Mouse (Mus musculus): ENCODE measurements at regions not wholly inside any gene's neighbourhood (a gene's known extent, or its start where the extent isn't known, plus 50 kb on each side); places are given as distances from the start of the nearest gene placed in this dataset.

DNA sequence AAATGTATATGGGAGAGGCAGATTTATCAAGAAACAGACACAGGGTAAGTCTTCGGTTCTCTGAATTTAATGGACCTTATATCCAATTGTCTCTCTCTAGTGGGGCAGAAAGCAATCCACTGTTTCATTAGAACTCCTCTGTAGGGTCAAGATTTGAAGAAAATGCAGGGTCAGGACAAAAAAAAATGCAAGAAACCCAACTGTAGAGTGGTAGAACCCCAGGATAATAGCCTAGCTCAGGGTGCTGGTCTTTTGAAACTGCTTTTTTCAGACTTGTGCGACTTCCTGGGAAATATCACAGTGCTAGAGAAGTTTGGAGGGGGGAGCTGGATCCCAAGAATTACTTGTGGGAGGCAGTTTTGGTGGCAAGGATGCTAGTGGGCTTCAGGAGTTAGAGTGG lies 162.0 kb downstream of the Barhl2 start:
- TF ChIP-seq CTCF (conservative IDR thresholded peaks at IDR 0.05; ENCODE audit: insufficient read depth, insufficient read length, low read depth, low read length), result no peak
- TF ChIP-seq POLR2A (IDR thresholded peaks at IDR 0.05; ENCODE audit: low read depth, low read length), result no peak

Measured in kidney, adult 2 months (tissue).